20 mouse cellular contexts compared by ENCODE assay signal in genomic region chr7:30392746-30393520, GRCm38 (mm10). TPM values are rescaled to one million over a fixed set of nuclear protein-coding genes. Genes with fewer than 3 reads are reported as not detected.
DNase-seq lines count a peak whose midpoint lies in the region; ATAC-seq and TF ChIP-seq lines count a peak whose summit lies in the region.
"Had no signal": no experiment of that assay in that cellular context is flagged by ENCODE, and none has a peak within 500 bp of the region (broad histone marks: within the 10 kb centered on the region; RNA-seq: fewer than 3 reads in every experiment).

No protein-coding gene starts in this region.

- no peaks in the 10 kb centered on the region for H3K4me1 ChIP-seq in heart, embryonic 11.5 days (ENCODE audit: control insufficient read depth, insufficient read depth, low read length)
- H3K4me1 ChIP-seq in thymus, adult 2 months (replicated peaks; ENCODE audit: control insufficient read depth, insufficient read depth, low read length): peaks cover 17% of the 10 kb centered on the region
- H3K4me1 ChIP-seq in midbrain, postnatal 0 days (ENCODE audit: insufficient read depth, low read length): no peaks in the 10 kb centered on the region
- H3K4me1 ChIP-seq: embryonic facial prominence, embryonic 13.5 days; forebrain, embryonic 10.5 days; hindbrain, embryonic 12.5 days; intestine, embryonic 15.5 days; midbrain, embryonic 12.5 days had no signal

- 69% methylated on average over 4 of the region's 4 CpGs for WGBS in heart, embryonic 11.5 days (ENCODE audit: insufficient replicate concordance)
- 71% methylated on average over 4 of the region's 4 CpGs for WGBS in thymus, adult 2 months
- WGBS in midbrain, postnatal 0 days: 75% methylated on average over 4 of the region's 4 CpGs

- H3K36me3 ChIP-seq in heart, embryonic 11.5 days (ENCODE audit: control insufficient read depth, insufficient read depth, low read length): no peaks in the 10 kb centered on the region
- H3K36me3 ChIP-seq in thymus, adult 2 months (ENCODE audit: control insufficient read depth, insufficient read depth, low read length): no peaks in the 10 kb centered on the region
- no peaks in the 10 kb centered on the region for H3K36me3 ChIP-seq in midbrain, postnatal 0 days (ENCODE audit: insufficient read depth, low read length)
- H3K36me3 ChIP-seq: embryonic facial prominence, embryonic 13.5 days; forebrain, embryonic 10.5 days; G1E; hindbrain, embryonic 12.5 days; intestine, embryonic 15.5 days; midbrain, embryonic 12.5 days had no signal

- no peaks in the 10 kb centered on the region for H3K27me3 ChIP-seq in heart, embryonic 11.5 days (ENCODE audit: control insufficient read depth, insufficient read depth, low read length)
- no peaks in the 10 kb centered on the region for H3K27me3 ChIP-seq in thymus, adult 2 months (ENCODE audit: control insufficient read depth, insufficient read depth, low read length)
- no peaks in the 10 kb centered on the region for H3K27me3 ChIP-seq in midbrain, postnatal 0 days (ENCODE audit: insufficient read depth, low read length)
- H3K27me3 ChIP-seq: embryonic facial prominence, embryonic 13.5 days; hindbrain, embryonic 12.5 days; intestine, embryonic 15.5 days; midbrain, embryonic 12.5 days had no signal

- no peak overlapping the region for H3K4me3 ChIP-seq in heart, embryonic 11.5 days (ENCODE audit: low read depth, low read length)
- peak overlapping the region; percentile 49 for H3K4me3 ChIP-seq in thymus, adult 2 months (ENCODE audit: control insufficient read depth, insufficient read depth, low read length)
- H3K4me3 ChIP-seq in midbrain, postnatal 0 days (ENCODE audit: low read depth, low read length): no peak overlapping the region
- H3K4me3 ChIP-seq: embryonic facial prominence, embryonic 13.5 days; forebrain, embryonic 10.5 days; hindbrain, embryonic 12.5 days; intestine, embryonic 15.5 days; midbrain, embryonic 12.5 days had no signal

- DNase-seq in heart, postnatal 4 days: no peak
- no peak for DNase-seq in thymus, adult 2 months
- DNase-seq in thymus, postnatal 25 days: no peak
- peak; percentile 58 for DNase-seq in naive thymus-derived CD4-positive, alpha-beta T cell, adult 2 months (ENCODE audit: low read depth)
- DNase-seq in left cerebral cortex, adult 18-20 months (ENCODE audit: low spot score in 2 of 2): no peak
- DNase-seq in midbrain, postnatal 0 days (ENCODE audit: low spot score): no peak
- DNase-seq: B cell, adult 2 months; cerebellum, adult 18-20 months; gastrocnemius, postnatal 25 days; lung, postnatal 10 days; right cerebral cortex, postnatal 4 days had no signal

- no peak for TF ChIP-seq CTCF in thymus, adult 2 months (IDR thresholded peaks at IDR 0.05; ENCODE audit: borderline replicate concordance, control insufficient read depth, extremely low read depth, insufficient read depth, low read length, poor library complexity)
- no peak for TF ChIP-seq CTCF in midbrain, postnatal 0 days (IDR thresholded peaks at IDR 0.05)

- no peak for TF ChIP-seq POLR2A in thymus, adult 2 months (IDR thresholded peaks at IDR 0.05; ENCODE audit: control insufficient read depth, extremely low read depth, insufficient read depth, low read length, poor library complexity)

- ATAC-seq in heart, embryonic 11.5 days (replicated peaks; ENCODE audit: insufficient number of reproducible peaks, low FRiP score, low TSS enrichment): no peak
- ATAC-seq in common myeloid progenitor, adult 5-6 weeks (replicated peaks; ENCODE audit: low read depth, poor library complexity, severe bottlenecking): 0 out of 2 replicates have a peak, but pooled peaks have one; percentile 3
- ATAC-seq in midbrain, postnatal 0 days (ENCODE audit: low FRiP score): no peak
- ATAC-seq: intestine, embryonic 15.5 days had no signal

- no peak overlapping the region for H3K4me2 ChIP-seq in heart, embryonic 11.5 days
- H3K4me2 ChIP-seq in midbrain, postnatal 0 days (ENCODE audit: low read depth, low read length, poor library complexity, severe bottlenecking): no peak overlapping the region
- H3K4me2 ChIP-seq: embryonic facial prominence, embryonic 13.5 days; hindbrain, embryonic 12.5 days; intestine, embryonic 15.5 days; midbrain, embryonic 12.5 days had no signal

- H3K9ac ChIP-seq in heart, embryonic 11.5 days (ENCODE audit: low read depth, low read length): no peak overlapping the region
- H3K9ac ChIP-seq in midbrain, postnatal 0 days (replicated peaks; ENCODE audit: low read length, poor library complexity, severe bottlenecking): no peak overlapping the region
- H3K9ac ChIP-seq: embryonic facial prominence, embryonic 13.5 days; hindbrain, embryonic 12.5 days; intestine, embryonic 15.5 days; midbrain, embryonic 12.5 days had no signal

- H3K9me3 ChIP-seq in heart, embryonic 11.5 days (replicated peaks; ENCODE audit: control insufficient read depth, low read length): no peaks in the 10 kb centered on the region
- H3K9me3 ChIP-seq in midbrain, postnatal 0 days (ENCODE audit: low read length): no peaks in the 10 kb centered on the region
- H3K9me3 ChIP-seq: embryonic facial prominence, embryonic 13.5 days; forebrain, embryonic 10.5 days; G1E; hindbrain, embryonic 12.5 days; intestine, embryonic 15.5 days; midbrain, embryonic 12.5 days had no signal

- peak overlapping the region; percentile 83; the same call in 1 of the 2 replicates for H3K27ac ChIP-seq in heart, embryonic 11.5 days (ENCODE audit: low read depth, low read length)
- H3K27ac ChIP-seq in thymus, adult 2 months (ENCODE audit: control insufficient read depth, insufficient read depth, low read length): peak overlapping the region; percentile 93
- H3K27ac ChIP-seq in midbrain, postnatal 0 days (ENCODE audit: low read depth, low read length): no peak overlapping the region
- H3K27ac ChIP-seq: hindbrain, embryonic 12.5 days; intestine, embryonic 15.5 days; midbrain, embryonic 12.5 days had no signal

RNA-seq across cellular contexts. Expression of gene Tyrobp, which starts 20.6 kb away (rescaled TPM):
- 8.9 and 9.2 TPM in 2 replicates for polyA plus RNA-seq in heart, embryonic 11.5 days (2014; fragmentation: Nextera tagmentation; extraction: Ambion mirVana)
- 10 to 100 TPM; 11.1 to 13.5 TPM for total RNA-seq in heart, postnatal 4 days (2021)
- polyA plus RNA-seq in thymus, adult 2 months (2012; rRNA removed): 273 and 417 TPM in 2 replicates
- total RNA-seq in common myeloid progenitor, adult 5-6 weeks (2017): 94.7 and 118 TPM in 2 replicates
- 10 to 100 TPM; 29.8 to 30.7 TPM for total RNA-seq in left cerebral cortex, adult 18-20 months (2021)
- total RNA-seq in midbrain, postnatal 0 days (2014; rRNA removed): 20.6 and 23.5 TPM in 2 replicates
- 43.7 and 46.5 TPM in 2 replicates for polyA plus RNA-seq in midbrain, postnatal 0 days (2015; fragmentation: Nextera tagmentation; extraction: Ambion mirVana)

RNA-seq across cellular contexts. Expression of gene Hcst, which starts 26.7 kb away (rescaled TPM):
- 0.53 and 0.99 TPM in 2 replicates for polyA plus RNA-seq in heart, embryonic 11.5 days (2014; fragmentation: Nextera tagmentation; extraction: Ambion mirVana)
- total RNA-seq in heart, postnatal 4 days (2021): under 1 TPM in 1 of 2 experiments, not detected in 1; 0.88 TPM
- polyA plus RNA-seq in thymus, adult 2 months (2012; rRNA removed): 212 and 279 TPM in 2 replicates
- total RNA-seq in common myeloid progenitor, adult 5-6 weeks (2017): 9.4 and 11.9 TPM in 2 replicates
- 1 to 10 TPM in 1 of 2 experiments, not detected in 1; 1.8 TPM for total RNA-seq in left cerebral cortex, adult 18-20 months (2021)
- not detected in 2 replicates for total RNA-seq in midbrain, postnatal 0 days (2014; rRNA removed)
- polyA plus RNA-seq in midbrain, postnatal 0 days (2015; fragmentation: Nextera tagmentation; extraction: Ambion mirVana): 0.54 and 0.76 TPM in 2 replicates
- total RNA-seq: gastrocnemius, postnatal 25 days had no signal
- polyA plus RNA-seq: midbrain, embryonic 12.5 days; neural tube, embryonic 11.5 days had no signal

RNA-seq across cellular contexts. Expression of gene Nfkbid, which starts 28.6 kb away (rescaled TPM):
- 1.0 and 1.4 TPM in 2 replicates for polyA plus RNA-seq in heart, embryonic 11.5 days (2014; fragmentation: Nextera tagmentation; extraction: Ambion mirVana)
- 1 to 10 TPM in 1 of 2 experiments, under 1 TPM in 1; 0.43 to 1.3 TPM for total RNA-seq in heart, postnatal 4 days (2021)
- 72.8 and 77.4 TPM in 2 replicates for polyA plus RNA-seq in thymus, adult 2 months (2012; rRNA removed)
- total RNA-seq in common myeloid progenitor, adult 5-6 weeks (2017): 9.0 and 13.0 TPM in 2 replicates
- 1 to 10 TPM; 3.9 to 4.1 TPM for total RNA-seq in left cerebral cortex, adult 18-20 months (2021)
- total RNA-seq in midbrain, postnatal 0 days (2014; rRNA removed): 2.1 and 2.2 TPM in 2 replicates
- 2.2 and 2.8 TPM in 2 replicates for polyA plus RNA-seq in midbrain, postnatal 0 days (2015; fragmentation: Nextera tagmentation; extraction: Ambion mirVana)

RNA-seq across cellular contexts. Expression of gene Lrfn3, which starts 30.4 kb away (rescaled TPM):
- polyA plus RNA-seq in heart, embryonic 11.5 days (2014; fragmentation: Nextera tagmentation; extraction: Ambion mirVana): 1.4 and 1.5 TPM in 2 replicates
- 1 to 10 TPM; 1.4 to 2.2 TPM for total RNA-seq in heart, postnatal 4 days (2021)
- polyA plus RNA-seq in thymus, adult 2 months (2012; rRNA removed): 0.78 and 1.1 TPM in 2 replicates
- not detected in 2 replicates for total RNA-seq in common myeloid progenitor, adult 5-6 weeks (2017)
- total RNA-seq in left cerebral cortex, adult 18-20 months (2021): 10 to 100 TPM; 33.5 to 36.4 TPM
- total RNA-seq in midbrain, postnatal 0 days (2014; rRNA removed): 44.8 and 47.5 TPM in 2 replicates
- polyA plus RNA-seq in midbrain, postnatal 0 days (2015; fragmentation: Nextera tagmentation; extraction: Ambion mirVana): 22.1 and 24.8 TPM in 2 replicates
- polyA plus RNA-seq: G1E had no signal

RNA-seq across cellular contexts. Expression of gene Aplp1, which starts 52.4 kb away (rescaled TPM):
- polyA plus RNA-seq in heart, embryonic 11.5 days (2014; fragmentation: Nextera tagmentation; extraction: Ambion mirVana): 34.9 and 37.8 TPM in 2 replicates
- total RNA-seq in heart, postnatal 4 days (2021): 1 to 10 TPM; 6.0 to 7.4 TPM
- 5.9 and 6.0 TPM in 2 replicates for polyA plus RNA-seq in thymus, adult 2 months (2012; rRNA removed)
- total RNA-seq in common myeloid progenitor, adult 5-6 weeks (2017): not detected in 2 replicates
- total RNA-seq in left cerebral cortex, adult 18-20 months (2021): 1,000 to 10,000 TPM; 1,233 to 1,333 TPM
- total RNA-seq in midbrain, postnatal 0 days (2014; rRNA removed): 923 and 924 TPM in 2 replicates
- polyA plus RNA-seq in midbrain, postnatal 0 days (2015; fragmentation: Nextera tagmentation; extraction: Ambion mirVana): 811 and 814 TPM in 2 replicates
- polyA plus RNA-seq: G1E had no signal
